Mouse (Mus musculus) lung, adult 2 months (tissue): ENCODE measurements around the gene Fubp3. TPM values are rescaled to one million over a fixed set of nuclear protein-coding genes. Genes with fewer than 3 reads are reported as not detected.
"Not testable (repeated sequence)": the region's sequence is repeated elsewhere in the genome, so short reads cannot be mapped to it uniquely, and the experiment has no call there.

ENCODE experiments used
- DNase-seq: peaks from one replicate; pipeline ENCODE4 v3.0.0; 2022
- H3K4me1 ChIP-seq: fragments of 200-500 bp; 2 replicates; pipeline ENCODE4 v1.6.1; 2011; ENCODE audit warnings: low read length; ENCODE audit not compliant: control insufficient read depth, insufficient read depth
- H3K4me3 ChIP-seq: fragments of 200-500 bp; replicated peaks from 2 replicates; pipeline ENCODE3; 2011; ENCODE audit warnings: low read depth, mild to moderate bottlenecking, control low read depth, low read length; ENCODE audit errors: extremely low read depth
- CTCF ChIP-seq: fragments of 200-500 bp; IDR thresholded peaks from 2 replicates; pipeline ENCODE4 v1.5.1; 2011; ENCODE audit warnings: mild to moderate bottlenecking, low read length, control low read depth; ENCODE audit not compliant: insufficient read depth
- POLR2A ChIP-seq: fragments of 200-500 bp; IDR thresholded peaks from 2 replicates; pipeline ENCODE4 v1.6.1; 2011; ENCODE audit warnings: low read depth, mild to moderate bottlenecking, control low read depth, low read length, borderline replicate concordance; ENCODE audit errors: extremely low read depth
- WGBS: fragments of 180-500 bp; shearing (Covaris S2); methylation state at CpG from one replicate; pipeline ENCODE4 v1.1.7; 2018; 5-methylcytosine and 5-hydroxymethylcytosine counted together
- polyA plus RNA-seq: library from polyadenylated mRNA; depleted of rRNA; stranded (reverse); fragments of >200 nt; gene quantifications from 2 replicates; pipeline ENCODE4 v1.2.3, GENCODE M21; 2012; rRNA removed

The Fubp3 gene
- 46.4 and 48.9 TPM in 2 replicates for polyA plus RNA-seq

DNA sequence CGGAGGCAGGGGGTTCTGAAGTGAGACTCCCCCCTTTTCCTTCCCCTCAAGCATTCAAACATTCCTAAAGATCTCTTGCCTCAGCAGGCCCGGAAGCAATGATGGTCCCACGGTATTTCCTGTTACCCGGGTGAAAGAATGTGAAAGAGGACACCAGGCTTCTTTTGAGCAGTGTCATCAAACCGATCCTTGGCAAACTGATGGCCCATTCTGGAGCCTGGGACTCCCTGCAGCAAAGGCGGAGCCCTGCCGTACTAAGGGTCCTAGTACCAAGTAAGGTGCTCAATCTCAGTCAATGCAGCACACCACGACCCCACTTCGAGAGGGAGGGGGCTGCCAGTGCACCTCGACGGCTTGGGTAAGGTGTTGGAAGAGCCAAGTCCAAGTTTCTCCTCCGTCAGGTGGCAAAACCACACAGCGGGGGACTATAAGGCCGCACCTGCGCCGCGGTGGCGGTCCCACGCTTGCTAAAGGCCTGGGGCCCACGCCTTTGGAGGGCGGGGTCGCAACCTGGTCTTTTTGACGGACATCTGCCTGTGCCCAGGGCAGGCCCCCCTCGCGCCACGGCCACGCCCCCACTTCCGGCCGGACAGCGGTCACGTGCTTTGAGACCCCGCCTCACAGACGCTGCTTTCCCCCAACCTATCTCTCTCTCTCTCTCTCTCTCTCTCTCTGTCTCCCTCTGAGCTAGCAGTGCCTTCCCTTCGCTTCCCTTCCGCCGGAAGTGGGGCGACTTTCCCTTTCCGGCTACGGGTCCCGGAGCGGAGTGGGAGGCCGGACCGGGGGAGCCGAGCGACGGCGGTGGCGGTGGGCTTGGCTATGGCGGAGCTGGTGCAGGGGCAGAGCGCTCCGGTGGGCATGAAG, at the start of gene Fubp3:
Gene Fubp3 (plus strand): TSS at position 601 of the 864 bp plus-strand sequence.
- peaks cover 9% of the 10 kb centered on the region; the same call in 1 of the 2 replicates for H3K4me1 ChIP-seq
- TF ChIP-seq POLR2A (peak; percentile 47), CTCF (no peak)
- WGBS, result 1% methylated on average over 50 of the region's 51 CpGs
- DNase-seq, result peak; percentile 89
- H3K4me3 ChIP-seq, result peak within 1 kb of the TSS; percentile 59

DNA sequence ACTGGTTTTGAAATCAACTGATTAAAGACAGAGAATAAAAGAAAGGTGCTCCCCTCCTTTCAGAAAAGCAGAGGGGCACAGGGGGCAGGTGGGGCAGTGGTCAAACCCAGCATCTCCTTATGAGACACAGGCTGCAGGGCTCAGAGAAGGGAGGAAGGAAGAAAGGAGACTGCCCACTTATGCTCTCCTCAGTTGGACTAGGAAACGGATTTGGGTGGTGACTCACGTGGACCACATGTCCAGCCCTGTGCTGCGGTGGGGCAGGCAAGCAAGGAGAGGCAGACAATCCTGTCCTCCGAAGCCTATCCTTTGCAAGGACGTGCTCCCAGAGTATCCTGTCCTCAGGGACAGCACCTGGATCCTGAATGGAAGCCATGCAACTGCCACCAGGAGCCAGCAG, 47.8 kb upstream of the Fubp3 start:
- no peak for DNase-seq
- H3K4me3 ChIP-seq, result no peak overlapping the region
- no peak for TF ChIP-seq POLR2A
- H3K4me1 ChIP-seq, result no peaks in the 10 kb centered on the region
- 54% methylated on average over 5 of the region's 5 CpGs for WGBS

DNA sequence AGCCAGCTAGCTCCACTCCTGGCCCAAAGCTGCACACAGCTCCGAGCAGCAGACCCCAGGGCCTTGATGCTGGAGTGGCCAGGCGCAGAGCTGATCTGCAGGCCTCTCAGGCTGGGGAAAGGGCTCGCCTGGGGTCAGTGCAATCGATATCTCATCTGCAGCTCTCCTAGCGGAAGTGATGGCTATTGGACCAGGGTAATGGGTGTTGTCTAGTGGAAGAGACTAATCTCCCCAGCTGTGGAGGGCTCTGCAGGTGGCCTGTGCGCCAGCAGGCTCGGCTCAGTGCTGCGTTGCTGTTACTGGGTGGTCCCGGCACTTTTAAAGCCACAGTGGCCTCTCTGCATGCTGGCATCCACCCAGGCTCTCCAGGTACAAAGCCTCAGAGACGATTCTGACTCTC, 46.7 kb upstream of the Fubp3 start:
- no peak for DNase-seq
- H3K4me3 ChIP-seq, result no peak overlapping the region
- no peaks in the 10 kb centered on the region for H3K4me1 ChIP-seq
- TF ChIP-seq POLR2A, result no peak
- TF ChIP-seq CTCF, result no peak
- WGBS, result 48% methylated on average over 10 of the region's 10 CpGs

DNA sequence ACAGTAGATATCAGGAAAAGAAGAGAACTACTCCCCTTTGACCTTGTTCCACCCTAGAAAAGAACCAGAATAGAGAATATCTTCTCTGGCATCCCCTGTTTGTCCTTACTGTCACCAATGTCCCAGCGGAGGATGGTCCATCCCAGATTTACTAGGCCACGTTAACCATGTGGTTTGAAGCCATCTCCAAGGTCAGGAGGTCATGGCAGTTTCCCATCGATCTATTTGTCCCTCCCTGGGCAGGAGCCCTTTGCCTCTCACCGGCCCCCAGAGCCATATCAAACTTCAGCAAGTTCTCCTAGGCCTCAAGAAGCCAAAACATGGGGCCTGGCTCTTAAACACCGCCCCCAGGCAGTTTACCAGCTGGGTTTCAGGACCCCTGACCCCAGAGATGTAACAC, 42.2 kb upstream of the Fubp3 start:
- no peak for DNase-seq
- Histone ChIP-seq H3K4me3 (no peak overlapping the region), H3K4me1 (no peaks in the 10 kb centered on the region)
- 63% methylated on average over 5 of the region's 5 CpGs for WGBS
- TF ChIP-seq POLR2A (no peak), CTCF (no peak)

DNA sequence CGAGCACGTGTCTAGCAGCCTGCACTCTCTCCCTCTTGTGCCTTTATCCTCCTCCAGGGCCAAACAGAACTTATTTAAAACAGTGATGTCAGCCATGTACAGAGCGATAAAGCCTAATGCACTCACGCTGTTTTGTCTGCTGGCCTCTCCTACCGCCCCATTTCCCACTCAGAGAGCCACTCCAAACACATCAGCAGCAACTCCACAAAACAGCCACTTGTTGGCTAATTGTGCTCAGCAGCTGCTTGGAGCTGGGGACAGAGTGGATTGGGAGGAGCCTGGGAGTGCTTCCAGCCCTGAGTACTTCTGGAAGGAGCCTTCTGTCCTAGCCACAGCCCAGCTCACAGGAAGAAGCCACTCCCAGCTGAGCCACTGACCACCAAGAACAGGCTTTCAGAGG, 35.4 kb upstream of the Fubp3 start:
- Histone ChIP-seq H3K4me1 (peaks cover 4% of the 10 kb centered on the region; the same call in 1 of the 2 replicates), H3K4me3 (no peak overlapping the region)
- WGBS, result 49% methylated on average over 5 of the region's 5 CpGs
- DNase-seq, result peak; percentile 66
- TF ChIP-seq POLR2A (no peak), CTCF (no peak)

DNA sequence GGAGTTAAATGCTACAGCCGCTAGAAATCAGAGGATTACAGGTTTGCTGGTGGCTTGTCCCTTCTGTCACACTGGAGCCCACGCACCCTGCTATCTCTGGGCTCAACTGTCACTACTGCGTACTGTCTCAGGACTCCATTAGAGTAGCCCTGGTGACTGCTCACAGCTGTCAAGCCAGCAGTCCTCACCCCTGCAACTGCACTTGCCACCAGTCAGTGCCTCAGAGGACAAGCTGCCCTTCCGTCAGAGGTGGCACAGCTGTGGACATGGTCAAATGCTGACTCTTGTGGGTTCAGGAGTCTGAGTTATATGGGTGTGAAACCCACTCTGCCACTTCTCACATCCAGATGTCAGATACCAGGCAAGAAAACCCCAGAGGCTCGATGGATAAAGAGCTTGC, 33.7 kb upstream of the Fubp3 start:
- Histone ChIP-seq H3K4me1 (peaks cover 4% of the 10 kb centered on the region; the same call in 1 of the 2 replicates), H3K4me3 (no peak overlapping the region)
- no peak for TF ChIP-seq POLR2A
- no peak for TF ChIP-seq CTCF
- WGBS, result 56% methylated on average over 5 of the region's 5 CpGs
- no peak for DNase-seq

DNA sequence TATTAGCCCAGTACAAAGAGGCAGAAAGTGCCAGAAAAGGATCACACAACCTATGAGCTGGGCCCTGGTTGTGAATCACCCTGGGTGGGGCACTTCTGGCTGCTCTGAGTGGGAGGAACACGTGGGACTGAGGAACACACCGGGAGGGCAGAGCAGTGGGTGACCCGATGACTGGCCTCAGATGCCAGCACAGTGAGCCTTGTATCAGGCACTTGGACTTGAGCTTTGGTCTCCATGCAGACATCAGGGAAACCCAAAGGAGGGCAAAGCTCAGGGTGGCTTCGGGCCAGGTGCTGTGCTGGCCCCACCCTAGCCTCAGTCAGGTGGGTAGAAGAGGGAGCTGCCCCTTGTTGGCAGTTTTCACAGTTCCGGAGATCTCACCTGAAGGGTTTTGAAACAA, 30.9 kb upstream of the Fubp3 start:
- TF ChIP-seq CTCF, result no peak
- WGBS, result 63% methylated on average over 5 of the region's 5 CpGs
- peak; percentile 35 for DNase-seq
- Histone ChIP-seq H3K4me1 (peaks cover 4% of the 10 kb centered on the region; the same call in 1 of the 2 replicates), H3K4me3 (no peak overlapping the region)

DNA sequence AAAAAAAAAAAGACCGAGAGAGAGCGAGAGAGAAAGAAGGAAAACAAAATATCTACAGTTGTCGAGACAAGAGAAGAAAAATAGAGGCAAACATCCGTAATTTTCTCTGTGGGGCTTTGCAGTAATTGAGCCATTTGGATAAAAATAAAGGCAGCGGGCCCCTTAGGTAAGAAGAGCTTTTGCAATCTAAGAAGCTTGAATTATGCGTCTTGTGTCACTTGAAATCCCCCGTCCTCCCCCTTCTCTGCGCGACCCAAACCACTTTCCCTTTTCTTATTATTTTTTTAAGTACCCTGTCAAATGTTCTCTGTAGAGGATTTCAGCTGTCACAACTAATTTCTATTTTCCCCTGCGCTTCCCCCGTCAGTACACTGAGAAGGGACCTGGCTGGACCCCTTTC, 24.7 kb upstream of the Fubp3 start:
- TF ChIP-seq POLR2A (no peak), CTCF (no peak)
- 64% methylated on average over 11 of the region's 11 CpGs for WGBS
- no peak for DNase-seq
- Histone ChIP-seq H3K4me3 (no peak overlapping the region), H3K4me1 (no peaks in the 10 kb centered on the region)

DNA sequence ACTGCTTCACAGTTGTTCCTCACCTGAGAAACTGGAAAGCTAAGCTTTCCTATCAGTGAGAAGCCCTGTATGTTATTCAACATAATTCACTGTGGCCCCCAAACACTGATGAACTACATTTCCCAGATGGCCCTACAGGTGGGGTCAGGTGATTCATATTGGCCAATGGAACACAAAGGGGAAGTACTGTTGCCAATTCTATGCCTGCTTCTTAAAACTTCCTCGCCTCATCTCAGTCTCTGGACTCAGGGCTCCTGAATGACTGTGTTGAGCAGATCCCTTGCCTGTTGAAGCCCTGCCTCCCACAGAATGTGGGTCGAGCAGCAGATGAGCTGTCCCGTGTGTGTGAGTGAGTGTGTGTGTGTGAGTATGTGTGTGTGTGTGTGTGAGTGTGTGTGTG, 21.9 kb upstream of the Fubp3 start:
- no peak for TF ChIP-seq CTCF
- TF ChIP-seq POLR2A, result no peak
- no peaks in the 10 kb centered on the region for H3K4me1 ChIP-seq
- no peak overlapping the region for H3K4me3 ChIP-seq
- no peak for DNase-seq
- WGBS, result 80% methylated on average over 3 of the region's 3 CpGs

DNA sequence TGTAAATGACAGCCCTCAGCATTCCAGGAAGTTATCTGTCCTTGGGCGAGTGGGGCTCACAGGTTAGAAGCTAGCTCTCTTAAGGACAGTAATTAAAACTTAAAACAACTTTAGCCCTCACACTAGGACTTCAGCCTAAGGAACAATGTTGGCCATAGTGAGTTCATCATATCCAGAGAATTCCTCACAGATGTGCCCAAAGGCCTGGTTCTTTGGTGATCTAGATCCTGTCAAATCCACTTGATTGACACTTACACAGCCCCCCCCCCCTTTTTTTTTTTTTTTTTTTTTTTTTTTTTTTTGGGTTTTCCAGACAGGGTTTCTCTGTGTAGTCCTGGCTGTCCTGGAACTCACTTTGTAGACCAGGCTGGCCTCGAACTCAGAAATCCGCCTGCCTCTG, 21.1 kb upstream of the Fubp3 start:
- 93% methylated on average over 3 of the region's 3 CpGs for WGBS
- not testable (repeated sequence) for H3K4me3 ChIP-seq, DNase-seq, H3K4me1 ChIP-seq
